Mouse (Mus musculus) spleen, adult 2 months (tissue): ENCODE data around the gene Gtpbp8.

Experiments
- CTCF ChIP-seq: fragments of 200-500 bp; IDR thresholded peaks from 2 replicates; pipeline ENCODE4 v1.5.1; 2011; ENCODE audit warnings: mild to moderate bottlenecking, inconsistent platforms; ENCODE audit not compliant: insufficient read depth, insufficient read length, insufficient replicate concordance; ENCODE audit errors: extremely low read depth
- POLR2A ChIP-seq: fragments of 200-500 bp; IDR thresholded peaks from 2 replicates; pipeline ENCODE4 v1.6.1; 2011; ENCODE audit warnings: low read depth, low read length, inconsistent platforms

GRCm38 (mm10) chr16:44748007-44748406 is 1.8 kb upstream of the Gtpbp8 start:
- TF ChIP-seq CTCF (no peak), POLR2A (no peak)
